Mouse (Mus musculus): ENCODE measurements around the gene Nit1. TPM values are rescaled to one million over a fixed set of nuclear protein-coding genes. Genes with fewer than 3 reads are reported as not detected.

The Nit1 gene
- total and polyA plus RNA-seq, 2 experiments, result 128 to 139 TPM

- H3K27me3 ChIP-seq (ENCODE audit: control insufficient read depth, insufficient read depth, low read length), result no peaks in the 10 kb centered on the region
- DNase-seq (ENCODE audit: extremely low read depth, low read depth, low spot score), result no peak
- H3K9ac ChIP-seq (ENCODE audit: low read depth, low read length), result peak overlapping the region; percentile 91
- H3K79me2 ChIP-seq (ENCODE audit: control insufficient read depth, insufficient read depth, low read length), result peaks cover 30% of the 10 kb centered on the region; the same call in 1 of the 2 replicates
- H3K27ac ChIP-seq (replicated peaks; ENCODE audit: insufficient read depth, low read depth, low read length), result peak overlapping the region; percentile 67
- TF ChIP-seq POLR2A (IDR thresholded peaks at IDR 0.05; ENCODE audit: extremely low read depth, insufficient read depth, low read length), result no peak
- TF ChIP-seq CTCF (IDR thresholded peaks at IDR 0.05; ENCODE audit: low read depth, low read length), result no peak
- H3K4me3 ChIP-seq (ENCODE audit: insufficient read depth, low read depth, low read length), result peak overlapping the region; percentile 89
- H3K4me1 ChIP-seq (ENCODE audit: control insufficient read depth, insufficient read depth, low read length), result peaks cover 33% of the 10 kb centered on the region
- under 1% methylated on average over 14 of the region's 14 CpGs for WGBS
- H3K36me3 ChIP-seq (ENCODE audit: control insufficient read depth, insufficient read depth, low read length), result peaks cover 9% of the 10 kb centered on the region; the same call in 1 of the 2 replicates
Measured at GRCm38 (mm10) chr1:171346095-171346450, 627 bp upstream of the Nit1 start.

- peak overlapping the region; percentile 88 for H3K27ac ChIP-seq (replicated peaks; ENCODE audit: insufficient read depth, low read depth, low read length)
- no peaks in the 10 kb centered on the region for H3K27me3 ChIP-seq (ENCODE audit: control insufficient read depth, insufficient read depth, low read length)
- peaks cover 24% of the 10 kb centered on the region; the same call in 1 of the 2 replicates for H3K79me2 ChIP-seq (ENCODE audit: control insufficient read depth, insufficient read depth, low read length)
- TF ChIP-seq CTCF (IDR thresholded peaks at IDR 0.05; ENCODE audit: low read depth, low read length), result no peak
- no peak for TF ChIP-seq POLR2A (IDR thresholded peaks at IDR 0.05; ENCODE audit: extremely low read depth, insufficient read depth, low read length)
- H3K4me1 ChIP-seq (ENCODE audit: control insufficient read depth, insufficient read depth, low read length), result peaks cover 31% of the 10 kb centered on the region
- H3K4me3 ChIP-seq (ENCODE audit: insufficient read depth, low read depth, low read length), result peak overlapping the region; percentile 89
- 45% methylated on average over 9 of the region's 9 CpGs for WGBS
- peaks cover 18% of the 10 kb centered on the region for H3K36me3 ChIP-seq (ENCODE audit: control insufficient read depth, insufficient read depth, low read length)
- peak; percentile 97 for DNase-seq (ENCODE audit: extremely low read depth, low read depth, low spot score)
- H3K9ac ChIP-seq (ENCODE audit: low read depth, low read length), result peak overlapping the region; percentile 91
Measured at GRCm38 (mm10) chr1:171344715-171345114, 731 bp downstream of the Nit1 start.

DNA sequence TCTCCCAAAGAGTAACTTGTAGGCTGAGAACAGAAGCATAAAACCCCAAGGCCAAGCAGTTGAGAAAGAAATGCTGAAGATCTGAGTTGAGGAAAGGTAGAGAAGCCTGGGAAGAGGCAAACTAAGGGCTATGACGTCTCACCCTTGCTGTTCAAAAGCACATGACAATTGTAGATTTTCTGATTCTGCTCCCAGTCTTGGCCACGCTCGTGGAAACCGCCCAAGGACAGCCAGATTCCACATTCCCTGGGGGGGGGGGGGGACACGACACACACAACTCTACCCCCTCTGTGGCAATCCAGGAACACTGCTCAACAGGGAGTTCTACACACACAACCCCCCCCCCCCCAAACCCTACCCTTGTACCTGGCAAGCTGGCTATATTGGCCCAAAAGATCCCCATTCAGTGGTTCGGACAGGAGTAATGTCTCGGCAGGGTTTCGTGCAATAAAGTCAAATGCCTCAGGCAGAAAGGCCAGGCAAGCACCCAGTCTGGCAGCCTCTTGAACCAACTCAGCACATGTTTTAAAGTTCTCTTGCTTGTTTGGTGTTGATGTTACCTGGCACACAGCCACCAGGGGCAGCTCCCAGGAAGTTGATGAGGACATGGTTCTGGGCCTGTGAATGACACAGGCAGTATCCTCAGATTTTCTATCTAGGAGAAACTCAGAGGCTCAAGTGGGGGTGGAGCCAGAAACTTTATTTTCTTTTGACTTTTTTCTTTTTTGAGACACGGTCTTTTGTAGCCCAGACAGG is 1.3 kb downstream of the Nit1 start:
- TF ChIP-seq CTCF (IDR thresholded peaks at IDR 0.05; ENCODE audit: low read depth, low read length), result no peak
- TF ChIP-seq POLR2A (IDR thresholded peaks at IDR 0.05; ENCODE audit: extremely low read depth, insufficient read depth, low read length), result no peak
- H3K79me2 ChIP-seq (ENCODE audit: control insufficient read depth, insufficient read depth, low read length), result peaks cover 20% of the 10 kb centered on the region; the same call in 1 of the 2 replicates
- WGBS, result 23% methylated on average over 9 of the region's 9 CpGs
- H3K9ac ChIP-seq (ENCODE audit: low read depth, low read length), result peak overlapping the region; percentile 8
- peak overlapping the region; percentile 10 for H3K4me3 ChIP-seq (ENCODE audit: insufficient read depth, low read depth, low read length)
- no peaks in the 10 kb centered on the region for H3K27me3 ChIP-seq (ENCODE audit: control insufficient read depth, insufficient read depth, low read length)
- H3K4me1 ChIP-seq (ENCODE audit: control insufficient read depth, insufficient read depth, low read length), result peaks cover 29% of the 10 kb centered on the region
- H3K36me3 ChIP-seq (ENCODE audit: control insufficient read depth, insufficient read depth, low read length), result peaks cover 23% of the 10 kb centered on the region
- peak overlapping the region; percentile 88 for H3K27ac ChIP-seq (replicated peaks; ENCODE audit: insufficient read depth, low read depth, low read length)
- DNase-seq (ENCODE audit: extremely low read depth, low read depth, low spot score), result peak; percentile 81

- peak; percentile 74 for DNase-seq (ENCODE audit: extremely low read depth, low read depth, low spot score)
- Histone ChIP-seq H3K27ac (replicated peaks; ENCODE audit: insufficient read depth, low read depth, low read length) (peak overlapping the region; percentile 14; the same call in 1 of the 2 replicates), H3K36me3 (ENCODE audit: control insufficient read depth, insufficient read depth, low read length) (peaks cover 29% of the 10 kb centered on the region)
Measured at GRCm38 (mm10) chr1:171342262-171343207, 2.9 kb downstream of the Nit1 start.

GRCm38 (mm10) chr1:171330216-171330560 is 15.3 kb downstream of the Nit1 start:
- no peaks in the 10 kb centered on the region for H3K27me3 ChIP-seq (ENCODE audit: control insufficient read depth, insufficient read depth, low read length)
- peak overlapping the region; percentile 98 for H3K9ac ChIP-seq (ENCODE audit: low read depth, low read length)
- peak; percentile 67 for DNase-seq (ENCODE audit: extremely low read depth, low read depth, low spot score)
- 0% methylated on average over 4 of the region's 4 CpGs for WGBS
- H3K4me3 ChIP-seq (ENCODE audit: insufficient read depth, low read depth, low read length), result peak overlapping the region; percentile 98
- H3K36me3 ChIP-seq (ENCODE audit: control insufficient read depth, insufficient read depth, low read length), result peaks cover 2% of the 10 kb centered on the region; the same call in 1 of the 2 replicates
- no peak for TF ChIP-seq CTCF (IDR thresholded peaks at IDR 0.05; ENCODE audit: low read depth, low read length)
- TF ChIP-seq POLR2A (IDR thresholded peaks at IDR 0.05; ENCODE audit: extremely low read depth, insufficient read depth, low read length), result no peak
- peaks cover 12% of the 10 kb centered on the region for H3K4me1 ChIP-seq (ENCODE audit: control insufficient read depth, insufficient read depth, low read length)
- H3K27ac ChIP-seq (replicated peaks; ENCODE audit: insufficient read depth, low read depth, low read length), result peak overlapping the region; percentile 58
- H3K79me2 ChIP-seq (ENCODE audit: control insufficient read depth, insufficient read depth, low read length), result peaks cover 30% of the 10 kb centered on the region; the same call in 1 of the 2 replicates

More at GRCm38 (mm10) chr1:171342262-171343207, 2.9 kb downstream of the Nit1 start:
- no peak overlapping the region for H3K4me3 ChIP-seq (ENCODE audit: insufficient read depth, low read depth, low read length)
- peaks cover 21% of the 10 kb centered on the region for H3K4me1 ChIP-seq (ENCODE audit: control insufficient read depth, insufficient read depth, low read length)
- no peak overlapping the region for H3K9ac ChIP-seq (ENCODE audit: low read depth, low read length)
- 74% methylated on average over 16 of the region's 16 CpGs for WGBS
- TF ChIP-seq POLR2A (IDR thresholded peaks at IDR 0.05; ENCODE audit: extremely low read depth, insufficient read depth, low read length), result no peak
- no peak for TF ChIP-seq CTCF (IDR thresholded peaks at IDR 0.05; ENCODE audit: low read depth, low read length)
- no peaks in the 10 kb centered on the region for H3K27me3 ChIP-seq (ENCODE audit: control insufficient read depth, insufficient read depth, low read length)
- H3K79me2 ChIP-seq (ENCODE audit: control insufficient read depth, insufficient read depth, low read length), result peaks cover 16% of the 10 kb centered on the region; the same call in 1 of the 2 replicates

All from liver, adult 2 months (tissue).